Mouse (Mus musculus): ENCODE measurements around the gene Hspbp1. TPM values are rescaled to one million over a fixed set of nuclear protein-coding genes. Genes with fewer than 3 reads are reported as not detected.

The Hspbp1 gene
- polyA plus RNA-seq, 1 experiment from 2014 or later = 78.2 TPM

- Histone ChIP-seq H3K27me3 (replicated peaks) (no peaks in the 10 kb centered on the region), H3K36me3 (peaks cover 17% of the 10 kb centered on the region; the same call in 1 of the 2 replicates), H3K9me3 (replicated peaks) (no peaks in the 10 kb centered on the region), H3K27ac (ENCODE audit: poor library complexity, severe bottlenecking) (no peak overlapping the region), H3K4me2 (no peak overlapping the region), H3K9ac (no peak overlapping the region), H3K4me1 (replicated peaks) (peaks cover 54% of the 10 kb centered on the region), H3K4me3 (no peak overlapping the region)
- WGBS = 75% methylated on average over 2 of the region's 2 CpGs
- no peak for ATAC-seq (ENCODE audit: insufficient number of reproducible peaks, low FRiP score)
Measured at GRCm38 (mm10) chr7:4654221-4654620, 30.6 kb downstream of the Hspbp1 start.

DNA sequence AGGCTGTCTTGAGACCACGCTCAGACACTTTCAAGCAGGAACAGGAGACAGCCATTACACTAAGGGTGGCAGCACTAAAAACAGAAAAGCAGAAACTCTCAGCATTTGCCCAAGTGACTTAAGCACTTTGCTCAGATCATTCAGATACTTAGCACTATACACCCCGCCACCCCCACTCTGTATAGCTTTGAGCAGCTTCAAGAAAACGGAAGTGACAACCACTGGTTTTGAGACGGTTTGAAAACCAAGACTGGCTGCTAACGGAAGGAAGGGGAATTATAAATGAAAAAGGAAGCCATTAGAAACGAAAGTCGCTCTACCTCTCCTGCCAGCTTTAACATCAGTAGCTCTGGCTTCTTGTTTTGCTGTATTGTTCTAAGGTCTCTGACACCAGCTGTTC is 31.1 kb downstream of the Hspbp1 start:
- Histone ChIP-seq H3K27ac (ENCODE audit: poor library complexity, severe bottlenecking) (no peak overlapping the region), H3K9ac (no peak overlapping the region), H3K27me3 (replicated peaks) (no peaks in the 10 kb centered on the region), H3K4me1 (replicated peaks) (peaks cover 54% of the 10 kb centered on the region), H3K9me3 (replicated peaks) (no peaks in the 10 kb centered on the region), H3K4me3 (no peak overlapping the region), H3K36me3 (peaks cover 17% of the 10 kb centered on the region; the same call in 1 of the 2 replicates), H3K4me2 (no peak overlapping the region)
- no peak for ATAC-seq (ENCODE audit: insufficient number of reproducible peaks, low FRiP score)
- 78% methylated on average over 7 of the region's 7 CpGs for WGBS

- Histone ChIP-seq H3K27me3 (replicated peaks) (no peaks in the 10 kb centered on the region), H3K4me1 (replicated peaks) (peaks cover 55% of the 10 kb centered on the region), H3K4me3 (no peak overlapping the region), H3K9me3 (replicated peaks) (no peaks in the 10 kb centered on the region), H3K4me2 (no peak overlapping the region), H3K9ac (no peak overlapping the region), H3K27ac (ENCODE audit: poor library complexity, severe bottlenecking) (no peak overlapping the region), H3K36me3 (peaks cover 17% of the 10 kb centered on the region; the same call in 1 of the 2 replicates)
- WGBS = 77% methylated on average over 5 of the region's 5 CpGs
- no peak for ATAC-seq (ENCODE audit: insufficient number of reproducible peaks, low FRiP score)
Measured at GRCm38 (mm10) chr7:4653351-4653750, 31.5 kb downstream of the Hspbp1 start.

DNA sequence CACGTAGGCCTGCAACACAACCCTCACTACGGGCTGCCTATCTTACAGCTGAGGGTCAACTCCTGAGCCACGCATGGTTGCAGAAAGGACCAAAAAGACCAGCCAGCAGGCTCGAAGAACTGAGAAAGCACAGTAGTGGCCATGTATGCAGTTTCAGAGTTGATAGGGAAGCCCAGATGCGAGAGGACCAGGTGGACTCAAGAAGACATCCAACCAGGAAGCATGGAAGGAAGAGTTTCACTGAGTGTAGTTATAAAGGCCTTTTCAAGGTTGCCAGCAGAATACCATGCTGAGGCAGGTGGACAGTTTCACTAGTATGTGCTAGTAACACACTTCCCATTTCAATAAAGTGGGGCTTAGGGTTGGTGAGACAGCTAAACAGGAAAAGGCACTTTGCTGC is 32.1 kb downstream of the Hspbp1 start:
- Histone ChIP-seq H3K27ac (ENCODE audit: poor library complexity, severe bottlenecking) (no peak overlapping the region), H3K27me3 (replicated peaks) (no peaks in the 10 kb centered on the region), H3K9ac (no peak overlapping the region), H3K36me3 (peaks cover 17% of the 10 kb centered on the region; the same call in 1 of the 2 replicates), H3K9me3 (replicated peaks) (no peaks in the 10 kb centered on the region), H3K4me1 (replicated peaks) (peaks cover 59% of the 10 kb centered on the region), H3K4me2 (no peak overlapping the region), H3K4me3 (no peak overlapping the region)
- WGBS = 66% methylated on average over 5 of the region's 5 CpGs
- no peak for ATAC-seq (ENCODE audit: insufficient number of reproducible peaks, low FRiP score)

- ATAC-seq (ENCODE audit: insufficient number of reproducible peaks, low FRiP score) = no peak
- WGBS = 71% methylated on average over 8 of the region's 8 CpGs
Measured at GRCm38 (mm10) chr7:4651581-4651980, 33.3 kb downstream of the Hspbp1 start.

GRCm38 (mm10) chr7:4647992-4648391 is 36.9 kb downstream of the Hspbp1 start:
- Histone ChIP-seq H3K4me2 (no peak overlapping the region), H3K9me3 (replicated peaks) (no peaks in the 10 kb centered on the region), H3K36me3 (peaks cover 51% of the 10 kb centered on the region), H3K4me1 (replicated peaks) (peaks cover 36% of the 10 kb centered on the region), H3K27ac (ENCODE audit: poor library complexity, severe bottlenecking) (peak overlapping the region; percentile 12; the same call in 1 of the 2 replicates), H3K27me3 (replicated peaks) (no peaks in the 10 kb centered on the region), H3K4me3 (no peak overlapping the region), H3K9ac (no peak overlapping the region)
- ATAC-seq (ENCODE audit: insufficient number of reproducible peaks, low FRiP score) = no peak
- WGBS = 83% methylated on average over 2 of the region's 2 CpGs

More at GRCm38 (mm10) chr7:4651581-4651980, 33.3 kb downstream of the Hspbp1 start:
- no peak overlapping the region for H3K4me2 ChIP-seq
- H3K4me3 ChIP-seq = no peak overlapping the region
- H3K9ac ChIP-seq = no peak overlapping the region
- peaks cover 22% of the 10 kb centered on the region for H3K36me3 ChIP-seq
- peaks cover 59% of the 10 kb centered on the region for H3K4me1 ChIP-seq (replicated peaks)
- H3K27ac ChIP-seq (ENCODE audit: poor library complexity, severe bottlenecking) = no peak overlapping the region
- H3K27me3 ChIP-seq (replicated peaks) = no peaks in the 10 kb centered on the region
- no peaks in the 10 kb centered on the region for H3K9me3 ChIP-seq (replicated peaks)

- H3K9me3 ChIP-seq (replicated peaks) = no peaks in the 10 kb centered on the region
- H3K4me2 ChIP-seq = no peak overlapping the region
- H3K36me3 ChIP-seq = peaks cover 52% of the 10 kb centered on the region
- H3K9ac ChIP-seq = no peak overlapping the region
- WGBS = 28% methylated on average over 6 of the region's 6 CpGs
- no peak overlapping the region for H3K4me3 ChIP-seq
- H3K27ac ChIP-seq (ENCODE audit: poor library complexity, severe bottlenecking) = peak overlapping the region; percentile 49; the same call in 1 of the 2 replicates
- no peaks in the 10 kb centered on the region for H3K27me3 ChIP-seq (replicated peaks)
- peak; percentile 84 for ATAC-seq (ENCODE audit: insufficient number of reproducible peaks, low FRiP score)
- peaks cover 29% of the 10 kb centered on the region for H3K4me1 ChIP-seq (replicated peaks)
Measured at GRCm38 (mm10) chr7:4647291-4647690, 37.6 kb downstream of the Hspbp1 start.

- Histone ChIP-seq H3K4me2 (no peak overlapping the region), H3K36me3 (peaks cover 57% of the 10 kb centered on the region), H3K4me1 (replicated peaks) (peaks cover 25% of the 10 kb centered on the region), H3K4me3 (no peak overlapping the region), H3K9me3 (replicated peaks) (no peaks in the 10 kb centered on the region), H3K9ac (no peak overlapping the region), H3K27ac (ENCODE audit: poor library complexity, severe bottlenecking) (peak overlapping the region; percentile 49; the same call in 1 of the 2 replicates), H3K27me3 (replicated peaks) (no peaks in the 10 kb centered on the region)
- peak; percentile 68 for ATAC-seq (ENCODE audit: insufficient number of reproducible peaks, low FRiP score)
- 88% methylated on average over 3 of the region's 3 CpGs for WGBS
Measured at GRCm38 (mm10) chr7:4646806-4647205, 38.1 kb downstream of the Hspbp1 start.

- H3K4me2 ChIP-seq = no peak overlapping the region
- WGBS = 86% methylated on average over 6 of the region's 6 CpGs
- H3K27me3 ChIP-seq (replicated peaks) = no peaks in the 10 kb centered on the region
- peaks cover 19% of the 10 kb centered on the region for H3K4me1 ChIP-seq (replicated peaks)
- no peaks in the 10 kb centered on the region for H3K9me3 ChIP-seq (replicated peaks)
- no peak overlapping the region for H3K9ac ChIP-seq
- no peak overlapping the region for H3K4me3 ChIP-seq
- no peak overlapping the region for H3K27ac ChIP-seq (ENCODE audit: poor library complexity, severe bottlenecking)
- no peak for ATAC-seq (ENCODE audit: insufficient number of reproducible peaks, low FRiP score)
- H3K36me3 ChIP-seq = peaks cover 85% of the 10 kb centered on the region
Measured at GRCm38 (mm10) chr7:4643225-4643624, 41.6 kb downstream of the Hspbp1 start.

DNA sequence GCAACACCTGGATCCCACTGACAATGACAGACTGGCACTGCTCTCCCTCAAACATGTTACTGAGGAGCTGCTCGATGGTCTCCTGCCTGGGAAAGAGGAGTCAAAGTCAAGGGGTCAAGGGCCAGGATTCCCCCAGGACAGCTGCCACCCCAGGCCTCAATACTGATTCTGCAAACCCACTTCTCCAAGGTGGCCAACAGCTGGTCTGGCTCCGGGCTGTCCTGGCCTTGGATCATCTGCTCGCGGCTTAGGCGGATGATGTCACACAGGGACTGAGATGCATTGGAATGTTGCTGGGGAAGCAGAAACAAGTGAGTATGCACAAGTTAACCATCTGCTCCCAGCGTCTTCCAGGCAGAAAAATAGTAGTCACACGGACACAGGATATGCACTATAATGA is 42.9 kb downstream of the Hspbp1 start:
- Histone ChIP-seq H3K4me1 (replicated peaks) (peaks cover 6% of the 10 kb centered on the region), H3K36me3 (peaks cover 94% of the 10 kb centered on the region), H3K9me3 (replicated peaks) (no peaks in the 10 kb centered on the region), H3K27me3 (replicated peaks) (no peaks in the 10 kb centered on the region), H3K4me3 (no peak overlapping the region), H3K9ac (no peak overlapping the region), H3K27ac (ENCODE audit: poor library complexity, severe bottlenecking) (no peak overlapping the region), H3K4me2 (no peak overlapping the region)
- 84% methylated on average over 7 of the region's 7 CpGs for WGBS
- ATAC-seq (ENCODE audit: insufficient number of reproducible peaks, low FRiP score) = no peak

GRCm38 (mm10) chr7:4641155-4641554 is 43.7 kb downstream of the Hspbp1 start:
- 82% methylated on average over 11 of the region's 11 CpGs for WGBS
- ATAC-seq (ENCODE audit: insufficient number of reproducible peaks, low FRiP score) = no peak
- no peaks in the 10 kb centered on the region for H3K4me1 ChIP-seq (replicated peaks)

DNA sequence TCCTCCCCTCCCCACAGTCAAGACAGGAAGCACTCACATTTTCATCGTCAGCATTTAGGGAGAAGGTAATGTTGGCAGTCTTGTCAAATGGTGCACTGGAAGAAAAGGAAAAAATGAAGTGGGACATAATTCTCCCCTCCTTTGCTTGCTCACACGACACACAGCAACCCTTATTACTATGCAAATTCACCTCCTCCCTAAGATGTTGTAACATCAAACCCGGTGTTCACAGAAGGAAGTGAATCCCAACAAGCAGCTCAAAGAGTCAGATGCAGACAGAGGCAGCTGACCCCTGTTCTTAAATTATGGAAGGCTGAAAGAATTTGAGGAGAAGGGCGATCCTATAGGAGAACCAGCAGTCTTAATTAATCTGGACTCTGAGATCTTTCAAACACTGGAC is 48.7 kb downstream of the Hspbp1 start:
- no peak overlapping the region for H3K27ac ChIP-seq (ENCODE audit: poor library complexity, severe bottlenecking)
- no peak for ATAC-seq (ENCODE audit: insufficient number of reproducible peaks, low FRiP score)
- no peak overlapping the region for H3K9ac ChIP-seq
- no peaks in the 10 kb centered on the region for H3K4me1 ChIP-seq (replicated peaks)
- no peak overlapping the region for H3K4me3 ChIP-seq
- H3K9me3 ChIP-seq (replicated peaks) = no peaks in the 10 kb centered on the region
- 86% methylated on average over 4 of the region's 4 CpGs for WGBS
- peaks cover 92% of the 10 kb centered on the region for H3K36me3 ChIP-seq
- H3K4me2 ChIP-seq = no peak overlapping the region
- no peaks in the 10 kb centered on the region for H3K27me3 ChIP-seq (replicated peaks)

More at GRCm38 (mm10) chr7:4641155-4641554, 43.7 kb downstream of the Hspbp1 start:
- Histone ChIP-seq H3K27ac (ENCODE audit: poor library complexity, severe bottlenecking) (no peak overlapping the region), H3K9ac (no peak overlapping the region), H3K4me3 (no peak overlapping the region), H3K36me3 (peaks cover 96% of the 10 kb centered on the region), H3K9me3 (replicated peaks) (no peaks in the 10 kb centered on the region), H3K27me3 (replicated peaks) (no peaks in the 10 kb centered on the region), H3K4me2 (no peak overlapping the region)
